Mouse (Mus musculus) ovary, postnatal 36 days (tissue): Measurements from ENCODE around the gene Nrxn3.

Experiments used
- DNase-seq: peaks from one replicate; pipeline ENCODE4 v3.0.0; 2022; ENCODE audit warnings: low spot score, mixed read lengths

Nrxn3 gene

DNA sequence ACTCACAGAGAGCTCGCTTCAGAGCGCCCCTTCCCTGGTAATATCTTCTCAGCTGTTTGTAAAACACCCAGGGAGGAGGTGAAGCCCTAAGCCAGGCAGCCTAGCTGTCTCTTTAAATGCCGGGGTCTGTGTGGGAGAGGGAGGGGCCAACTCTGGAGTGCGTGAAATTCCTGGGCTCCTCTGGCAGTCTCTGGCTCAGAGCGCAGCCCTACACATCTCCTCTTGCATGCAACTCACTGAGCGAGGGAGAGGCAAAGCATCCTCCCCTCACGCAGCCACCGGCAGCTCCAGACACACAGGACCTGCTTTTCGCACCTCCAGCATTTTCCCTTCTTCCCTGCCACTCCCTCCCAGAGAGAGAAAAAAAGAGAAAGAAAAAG is at the start of gene Nrxn3:
Gene Nrxn3 (plus strand): TSS at position 186 of the 380 bp plus-strand sequence.
- DNase-seq: no peak

DNA sequence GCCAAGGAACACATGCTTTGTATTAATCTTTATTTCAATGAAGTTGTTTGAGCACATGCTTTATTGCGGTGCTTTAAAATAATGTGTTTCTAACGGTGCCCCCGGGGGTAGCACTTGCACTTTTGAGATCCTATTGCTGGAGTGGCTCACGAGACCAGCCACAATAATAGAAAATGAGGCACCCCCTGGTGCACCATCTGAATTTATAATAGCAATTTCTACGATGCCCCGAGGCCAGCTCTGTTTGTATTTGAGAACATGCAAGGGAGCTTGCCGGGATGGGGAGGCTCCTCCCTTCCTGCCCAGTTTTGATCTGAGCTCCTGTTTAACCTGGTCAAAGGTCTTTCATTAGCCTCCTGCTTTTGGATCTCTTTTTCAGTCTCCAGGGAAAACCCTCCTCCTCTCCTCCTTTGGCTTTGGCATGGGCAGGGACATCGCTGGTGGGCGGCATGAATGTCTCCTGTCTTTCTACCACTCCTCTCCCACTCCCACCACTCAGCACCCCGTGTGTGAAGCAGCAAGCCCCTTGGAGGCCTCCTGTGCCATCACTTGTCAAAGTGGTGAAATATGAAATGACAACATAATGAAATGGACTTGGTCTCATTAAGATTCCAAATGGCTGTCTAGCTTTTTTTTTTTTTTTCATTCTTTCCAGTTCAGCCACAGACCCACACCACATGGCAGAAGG is 18.4 kb upstream of the Nrxn3 start:
- DNase-seq: no peak

DNA sequence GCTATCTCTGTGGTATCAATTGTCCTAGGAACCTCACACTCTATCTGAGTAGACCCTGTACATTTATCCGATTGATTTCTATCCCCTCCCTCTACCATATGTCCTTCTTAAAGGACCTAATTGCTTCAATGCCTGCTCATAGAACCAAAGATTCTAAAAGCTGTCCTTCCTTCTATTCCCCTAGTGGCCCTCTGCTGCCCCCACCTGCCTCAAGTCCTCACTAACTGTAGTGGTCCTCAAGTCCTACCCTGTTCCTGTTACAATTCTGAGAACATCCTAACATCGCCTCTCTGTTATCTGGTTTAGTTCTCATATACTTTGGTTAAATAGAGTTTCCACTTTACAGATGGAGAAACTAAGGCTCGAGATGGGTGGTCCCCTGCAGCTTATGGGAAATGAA is 16.7 kb upstream of the Nrxn3 start:
- no peak for DNase-seq

DNA sequence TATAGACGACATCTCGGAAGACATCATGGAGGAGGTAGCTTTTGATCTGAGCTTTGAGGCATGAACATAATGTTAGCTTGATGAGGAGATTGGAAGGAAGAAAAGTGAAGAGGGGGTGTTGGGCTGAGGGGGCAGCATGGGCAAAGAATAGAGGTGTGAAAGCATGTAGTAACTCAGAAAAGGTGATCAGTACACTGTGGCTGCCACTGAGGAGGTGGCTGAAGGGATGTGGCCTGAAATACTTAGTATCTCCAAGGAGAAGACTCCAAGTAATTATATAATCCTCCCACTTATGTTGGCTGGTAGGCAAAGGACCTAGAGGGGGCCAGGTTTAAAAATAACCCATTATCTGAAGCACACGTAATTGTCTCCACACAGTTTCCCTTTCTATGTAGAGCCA is 14.9 kb upstream of the Nrxn3 start:
- DNase-seq: no peak

DNA sequence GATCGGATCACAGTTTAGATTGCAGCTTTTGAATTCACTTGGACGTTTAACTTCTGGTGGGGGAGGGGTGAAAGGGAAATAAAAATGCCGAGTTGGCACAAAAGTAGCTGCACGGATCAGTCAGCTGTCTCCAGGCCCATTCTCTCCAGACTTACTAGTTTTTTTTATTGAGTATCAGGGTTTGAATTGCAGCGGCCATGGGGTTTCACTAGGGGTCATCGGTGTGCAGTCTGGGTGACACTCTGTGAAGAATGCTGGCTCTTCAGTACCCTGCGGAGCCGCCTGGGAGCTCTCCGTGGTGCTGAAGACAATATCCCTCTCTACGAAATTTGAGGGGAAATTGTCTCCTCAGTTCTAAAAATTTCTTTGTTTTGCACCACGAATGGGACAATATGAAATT is 13.5 kb upstream of the Nrxn3 start:
- DNase-seq: peak; percentile 45

DNA sequence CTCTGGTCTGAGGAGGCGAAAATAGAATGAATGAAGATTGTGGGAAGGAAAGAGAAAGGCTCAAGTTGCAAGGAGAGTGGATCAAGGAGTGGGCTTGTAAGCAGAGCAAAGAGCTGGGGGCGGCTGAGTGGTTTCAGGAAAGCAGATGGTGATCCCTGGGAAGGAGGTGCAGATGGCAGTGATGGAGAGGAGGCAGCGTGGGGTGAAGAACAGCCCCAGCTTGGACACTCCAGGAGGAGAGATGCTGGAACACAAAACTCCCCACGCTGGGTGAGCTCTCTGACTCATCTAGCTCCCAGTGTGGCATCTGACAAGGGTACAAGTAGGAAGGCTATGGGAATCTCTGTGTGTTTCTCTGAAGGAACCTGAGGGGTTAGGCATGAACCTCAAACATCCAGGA is 9.2 kb upstream of the Nrxn3 start:
- no peak for DNase-seq

DNA sequence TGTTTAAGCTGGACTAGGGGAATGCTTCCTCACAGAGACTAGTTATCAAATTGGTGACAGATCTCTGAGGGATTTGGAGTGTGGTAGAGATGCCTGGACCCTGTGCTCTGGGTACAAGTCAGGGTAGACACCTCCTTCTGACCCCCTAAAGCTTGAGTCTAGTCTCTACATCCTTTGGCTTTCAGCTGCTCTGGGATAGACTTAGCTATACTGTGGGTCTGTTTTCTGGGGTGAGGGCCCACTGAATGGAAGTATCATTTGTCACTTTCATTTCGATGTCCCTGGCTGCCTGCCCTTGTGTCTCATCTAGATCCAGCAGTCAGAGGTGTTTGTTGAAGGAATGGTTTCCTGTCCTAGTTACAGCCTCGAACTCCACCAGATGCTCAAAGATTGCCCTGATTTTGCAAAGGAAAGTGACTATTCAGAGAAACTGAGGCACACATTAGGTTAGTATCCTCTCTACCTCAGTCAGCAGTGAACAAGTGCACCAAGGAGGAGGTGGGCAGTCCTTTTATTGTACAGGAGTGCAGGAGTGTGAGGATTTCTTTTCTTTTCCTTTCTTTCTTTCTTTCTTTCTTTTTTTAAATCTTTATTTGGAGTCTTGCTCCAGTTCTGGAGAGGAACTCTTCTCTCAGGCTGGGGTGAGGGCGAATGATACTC is 515 bp upstream of the Nrxn3 start:
- no peak for DNase-seq

DNA sequence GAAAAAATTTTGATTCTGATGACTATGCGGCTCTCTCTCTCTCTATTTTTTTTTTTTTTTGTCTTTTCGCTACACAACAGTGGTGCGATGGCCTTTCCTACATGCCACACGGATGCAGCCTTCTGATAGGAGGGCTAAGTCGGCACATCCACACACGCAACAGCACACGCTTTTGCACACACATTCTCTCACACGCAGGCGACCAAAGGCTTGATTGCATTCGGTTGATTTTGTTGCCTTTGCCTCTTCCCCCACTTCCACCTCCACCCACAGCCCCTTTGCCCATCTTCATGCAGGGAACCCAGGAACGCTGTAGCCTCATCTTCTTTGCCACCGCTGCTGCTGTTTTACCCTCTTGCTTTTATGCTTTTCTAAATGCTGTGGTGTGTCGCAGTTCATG is 3.6 kb downstream of the Nrxn3 start:
- no peak for DNase-seq

DNA sequence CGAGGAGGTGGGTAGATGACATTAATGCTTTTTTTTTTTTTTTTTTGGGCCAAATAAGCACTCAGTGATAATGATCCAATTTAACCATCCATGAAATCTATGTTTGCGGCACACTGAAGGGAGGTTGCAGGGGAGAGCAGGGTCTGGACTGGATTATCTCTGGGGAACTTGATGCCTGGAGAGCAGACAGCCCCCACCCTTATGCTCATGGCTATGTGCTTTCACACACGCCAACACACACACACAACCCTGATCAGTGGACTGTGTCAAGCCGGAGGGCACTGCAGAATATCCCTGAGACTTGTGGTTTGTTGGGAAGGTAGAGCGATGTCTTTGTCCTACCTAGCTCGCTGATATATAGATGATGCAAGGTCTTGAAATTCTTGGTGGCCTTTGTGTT is 4.1 kb downstream of the Nrxn3 start:
- DNase-seq: no peak

DNA sequence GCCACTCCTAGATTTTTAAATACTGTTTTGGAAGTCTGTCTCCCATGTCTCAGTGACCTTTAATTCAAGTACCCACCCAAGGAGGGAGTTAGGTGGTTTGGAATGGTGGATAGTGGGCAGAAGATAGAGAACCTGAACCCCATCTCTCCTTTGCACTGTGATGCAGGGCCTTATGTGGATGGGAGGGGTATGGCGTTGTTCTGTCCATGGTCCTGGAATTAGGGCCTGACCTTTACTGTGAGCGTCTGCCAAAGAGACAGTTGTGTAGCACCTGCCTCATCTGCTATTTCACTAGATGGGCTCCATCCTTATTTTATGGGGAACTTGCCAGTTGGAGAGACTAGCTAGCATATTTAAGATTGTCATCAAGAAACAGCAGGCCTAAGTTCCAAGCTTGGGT is 8.0 kb downstream of the Nrxn3 start:
- DNase-seq: no peak

DNA sequence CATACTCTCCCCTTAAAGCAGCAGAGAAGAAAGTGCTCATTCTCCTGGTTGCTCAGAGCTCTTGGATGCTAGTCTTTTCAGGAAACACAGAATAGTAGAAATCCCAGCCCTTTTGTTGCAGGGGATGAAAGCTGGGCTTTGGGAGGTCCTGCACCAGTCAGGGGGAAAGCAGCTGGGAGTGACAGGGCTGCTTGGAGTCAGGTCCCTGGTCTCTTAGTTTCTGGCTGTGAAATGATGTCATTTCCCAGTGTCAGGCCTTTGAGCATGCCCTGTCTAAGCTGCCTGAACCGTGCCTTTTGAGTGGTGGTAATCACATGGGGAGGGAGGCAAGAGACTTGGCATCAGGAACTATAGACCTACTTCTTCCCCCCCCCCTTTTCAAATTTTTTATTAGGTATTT is 12.4 kb downstream of the Nrxn3 start:
- no peak for DNase-seq

DNA sequence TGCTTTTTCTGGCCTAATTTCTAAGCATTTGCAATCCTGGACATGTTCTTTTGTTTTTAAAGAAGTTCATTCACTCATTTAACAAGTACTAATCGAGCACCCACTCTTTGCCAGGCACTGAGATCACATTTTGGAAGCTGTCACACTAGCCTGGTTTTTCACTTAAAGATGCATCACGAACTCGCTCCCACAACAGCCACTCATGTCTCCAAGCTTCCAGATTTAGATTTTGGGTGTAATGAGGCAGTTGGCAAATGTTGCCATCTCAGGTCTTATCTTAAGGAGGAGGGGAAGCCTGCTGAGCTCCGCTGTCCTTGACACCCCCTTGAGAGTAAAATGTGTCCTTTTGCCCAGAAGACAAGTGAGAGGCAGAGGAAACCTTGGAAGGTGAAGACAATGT is 14.4 kb downstream of the Nrxn3 start:
- no peak for DNase-seq

DNA sequence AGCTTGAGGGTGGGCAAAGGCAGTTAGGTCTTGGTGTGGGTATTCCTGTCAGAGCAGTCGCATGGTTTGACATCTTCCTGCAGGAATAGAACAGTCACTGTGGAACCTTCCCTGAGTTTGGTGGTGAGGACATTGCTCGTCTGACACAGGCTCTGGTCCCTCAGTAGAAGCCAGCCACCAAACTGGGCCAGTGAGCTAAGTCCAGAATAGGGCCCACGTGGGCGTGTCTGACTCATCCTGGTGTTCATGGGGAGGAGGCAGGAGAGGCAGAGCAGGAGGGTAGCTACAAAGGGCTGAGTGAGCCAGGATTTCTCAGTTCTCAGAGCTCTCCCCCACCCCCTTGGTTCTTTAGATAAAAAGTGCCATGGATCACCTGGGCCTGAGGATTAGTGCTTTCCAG is 15.9 kb downstream of the Nrxn3 start:
- no peak for DNase-seq

DNA sequence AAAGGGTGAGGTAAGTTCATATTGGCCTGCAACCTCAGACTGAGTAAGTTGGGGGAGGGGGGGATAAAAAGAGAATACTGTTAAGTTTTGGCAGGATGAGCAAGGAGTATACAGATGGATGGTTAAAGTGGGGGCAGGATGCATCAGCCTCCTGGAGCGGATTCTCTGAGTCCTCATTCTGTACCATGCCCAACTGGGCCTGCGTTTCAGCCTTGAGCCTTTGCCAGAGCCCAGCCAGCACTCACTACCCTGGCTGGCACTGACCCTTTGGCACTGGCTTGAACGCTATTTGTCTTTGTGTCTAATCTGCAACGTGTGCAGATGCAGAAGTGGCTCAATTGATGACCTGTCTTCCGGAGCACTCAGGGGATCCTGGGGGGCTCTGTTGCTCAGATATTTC is 24.1 kb downstream of the Nrxn3 start:
- DNase-seq: no peak

DNA sequence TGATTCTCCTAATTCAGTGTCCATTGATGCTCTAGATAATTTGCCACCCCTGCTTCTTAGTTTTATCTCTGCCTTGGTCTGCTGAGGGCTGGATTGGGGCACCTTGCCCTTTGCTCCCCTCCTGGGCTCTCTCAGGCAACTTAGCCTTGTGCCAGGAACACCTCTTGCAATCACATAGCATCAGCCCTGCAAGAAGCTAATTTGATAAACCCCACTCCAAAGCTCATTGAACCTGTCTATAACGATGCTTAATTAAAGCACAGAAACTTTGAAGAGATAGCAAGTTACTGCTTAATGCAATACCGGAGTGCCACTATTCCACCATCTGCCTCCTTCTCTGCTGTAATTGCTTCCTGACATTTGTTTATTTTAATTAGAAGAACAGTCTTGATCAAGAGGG is 42.1 kb downstream of the Nrxn3 start:
- DNase-seq: no peak

DNA sequence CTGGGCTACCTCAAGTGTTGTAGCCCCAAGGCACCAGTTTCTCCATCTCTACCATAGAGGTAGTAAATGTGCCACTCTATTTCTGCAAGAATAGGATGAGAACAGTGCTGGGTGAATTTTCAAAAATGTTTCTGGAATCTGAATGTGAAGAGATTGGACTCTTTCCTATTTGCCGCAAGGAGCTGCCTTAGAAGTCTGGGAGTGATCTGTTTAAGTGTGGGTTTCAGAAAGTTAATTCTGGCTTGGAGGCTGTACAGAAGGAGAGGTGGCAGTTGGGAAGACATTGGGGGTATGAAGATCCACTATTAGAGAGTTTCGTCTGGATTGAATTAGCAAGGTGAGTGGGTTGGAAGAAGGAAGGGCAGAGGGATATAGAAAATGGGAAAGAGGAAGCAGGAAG is 52.0 kb downstream of the Nrxn3 start:
- no peak for DNase-seq

DNA sequence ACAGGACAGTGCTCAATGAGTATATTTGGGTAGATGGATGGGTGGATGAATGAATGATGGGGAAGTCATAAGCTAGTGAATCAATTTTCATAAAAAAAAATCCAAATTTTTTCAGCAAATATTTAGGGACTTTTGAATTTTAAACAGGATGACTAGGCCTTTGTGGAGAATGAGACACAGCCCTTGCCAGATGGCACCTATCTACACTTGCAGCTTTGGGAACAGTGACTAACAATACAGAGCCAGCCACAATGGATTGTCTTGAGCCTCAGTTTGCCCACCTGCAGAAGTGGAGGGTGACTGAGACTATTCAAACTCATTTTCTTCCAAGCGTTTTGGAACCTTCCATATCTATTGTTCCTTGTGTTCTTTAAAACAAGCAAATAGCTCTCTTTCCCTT is 55.4 kb downstream of the Nrxn3 start:
- no peak for DNase-seq

DNA sequence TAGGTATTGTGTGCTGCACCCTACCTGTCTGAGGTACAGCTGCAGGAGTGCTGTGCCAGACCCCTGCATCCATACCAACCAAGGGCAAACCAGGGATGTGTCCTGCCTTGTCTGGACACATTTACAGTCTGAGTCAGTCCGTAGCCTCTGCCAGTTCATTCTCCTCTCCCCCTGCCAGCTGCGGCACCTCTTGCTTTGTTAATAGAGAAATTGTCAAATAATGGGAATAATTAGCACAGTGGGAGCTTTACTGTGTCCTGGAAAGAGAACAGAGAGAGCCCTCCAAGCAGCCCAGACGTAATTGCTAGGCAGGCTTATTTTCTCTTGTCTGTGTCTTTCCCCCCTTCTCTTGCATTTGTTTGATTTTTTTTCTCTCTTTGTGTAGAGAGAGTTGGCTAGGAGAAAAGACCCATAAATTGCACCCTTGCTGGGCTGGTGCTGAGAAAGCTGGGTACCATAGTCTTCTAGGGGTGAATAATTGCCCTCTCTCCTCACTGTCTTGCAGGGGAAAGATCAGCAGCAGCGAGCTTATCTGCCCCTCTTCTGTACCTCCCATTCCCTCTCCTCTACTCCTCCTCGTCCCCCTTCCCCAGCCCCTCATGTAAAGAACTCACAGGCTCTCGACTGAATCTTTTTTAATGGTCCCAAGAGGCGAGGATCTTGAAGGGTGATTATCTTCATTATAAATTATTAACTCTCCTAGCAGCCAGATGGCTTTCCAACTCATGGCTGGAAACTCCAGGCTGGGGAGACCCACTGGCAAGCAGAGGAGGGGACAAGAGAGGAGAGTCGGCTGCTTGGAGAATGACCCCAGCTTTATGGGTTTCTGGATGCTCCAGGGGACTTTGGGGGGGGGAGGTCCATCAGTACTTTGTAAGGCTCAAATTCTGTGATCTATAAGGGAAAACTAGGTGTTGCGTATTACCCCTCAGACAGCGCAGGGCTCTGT is 61.8 kb downstream of the Nrxn3 start:
- no peak for DNase-seq

DNA sequence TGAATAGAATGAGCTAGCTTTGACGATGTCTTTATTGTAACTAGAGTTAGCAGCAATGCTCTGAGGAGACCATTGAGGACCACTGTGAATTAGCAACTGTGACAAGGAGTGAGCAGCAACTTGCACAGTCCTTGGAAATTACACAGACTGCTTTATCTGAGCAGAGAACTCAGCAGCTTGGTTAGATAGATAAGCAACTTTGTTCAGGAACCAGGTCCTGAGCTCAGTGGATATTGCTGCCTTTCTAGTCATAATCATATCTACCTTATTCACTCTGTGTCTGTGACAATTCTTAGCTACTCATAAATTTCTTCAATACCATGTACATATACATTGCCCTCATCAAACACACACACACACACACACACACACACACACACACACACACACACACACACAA is 70.6 kb downstream of the Nrxn3 start:
- no peak for DNase-seq

DNA sequence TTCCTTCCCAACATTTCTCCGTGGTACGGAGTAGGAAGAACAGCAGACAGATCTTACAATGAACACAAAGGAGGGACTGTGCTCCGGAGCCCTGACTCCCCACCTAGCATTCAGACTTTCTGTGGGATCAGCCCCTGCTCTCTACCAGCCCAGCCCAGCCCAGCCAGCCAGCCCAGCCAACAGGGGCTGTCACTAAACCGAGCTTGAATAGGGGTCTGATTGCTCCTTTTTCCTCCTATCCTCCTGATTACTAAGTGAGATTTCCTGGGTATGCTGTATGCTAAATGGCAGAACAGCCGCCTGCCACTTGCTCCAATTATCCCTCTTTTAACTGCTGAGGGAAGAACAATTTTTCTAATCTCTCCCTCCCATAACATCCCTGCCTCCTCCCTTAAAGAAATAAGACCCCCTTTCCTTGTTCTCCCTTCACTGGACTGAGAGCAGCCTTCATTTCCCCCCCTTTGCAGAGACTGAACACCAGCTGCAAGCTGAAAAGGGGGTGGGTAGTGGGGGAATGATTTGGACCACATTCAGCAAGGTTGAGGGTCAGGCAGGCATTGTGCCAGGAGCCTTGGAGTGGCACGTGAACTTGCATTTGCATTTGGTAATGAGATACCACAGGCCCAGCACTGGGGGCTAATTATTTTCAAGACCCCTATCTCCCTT is 78.4 kb downstream of the Nrxn3 start:
- no peak for DNase-seq

DNA sequence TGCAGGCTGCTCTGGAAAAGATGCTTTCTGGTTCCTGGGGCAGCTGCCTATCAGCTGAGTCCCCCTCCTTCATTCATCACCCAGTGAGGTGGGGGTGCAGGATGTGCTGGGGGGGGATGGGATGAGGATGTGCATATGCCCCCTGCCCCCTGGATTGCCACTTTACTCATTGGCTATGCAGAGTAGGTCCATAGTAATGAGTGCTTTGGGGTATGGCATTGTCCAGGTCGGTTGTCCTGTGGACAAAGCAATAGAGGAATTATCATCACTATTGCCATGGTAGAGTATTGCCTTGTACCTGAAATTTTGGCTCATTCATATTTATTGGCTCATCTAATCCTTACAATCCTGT is 79.0 kb downstream of the Nrxn3 start:
- no peak for DNase-seq

DNA sequence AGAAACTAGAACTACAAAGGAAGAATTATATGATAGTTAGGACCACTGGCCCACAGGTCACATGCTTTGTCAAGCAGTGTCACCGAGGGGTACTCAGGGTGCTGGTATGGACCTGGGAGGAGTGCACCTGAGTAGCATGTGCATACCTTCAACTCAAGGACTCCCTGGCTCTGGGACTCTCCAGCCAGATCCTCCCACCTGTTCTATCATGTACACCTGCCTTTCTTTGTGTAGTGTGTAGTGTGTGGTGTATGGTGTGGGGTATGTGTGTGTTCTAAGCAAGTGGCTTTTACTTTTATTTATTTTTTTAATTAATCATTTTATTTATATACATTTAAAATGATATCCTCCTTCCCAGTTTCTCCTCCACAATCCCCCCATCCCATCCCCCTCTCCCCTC is 86.3 kb downstream of the Nrxn3 start:
- no peak for DNase-seq

DNA sequence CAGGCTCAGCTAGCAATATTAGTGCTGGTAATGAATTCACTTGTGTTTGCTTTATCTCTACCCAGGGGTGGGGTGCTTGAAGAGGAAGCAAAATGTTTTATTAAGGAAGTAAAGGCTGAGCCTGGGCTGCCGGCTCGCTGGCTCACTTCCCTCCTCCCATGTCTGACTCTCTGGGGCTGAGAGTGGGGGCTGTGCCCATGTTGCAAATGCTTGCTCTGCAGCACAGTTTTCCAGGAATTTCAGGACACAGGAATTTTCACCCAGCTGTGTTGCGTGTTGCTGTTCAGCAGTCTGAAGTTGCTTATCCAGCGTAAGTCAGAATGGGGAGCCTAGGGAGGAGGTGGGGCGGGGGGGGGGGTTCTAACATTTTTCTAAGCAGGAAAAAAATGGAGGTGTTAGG is 89.5 kb downstream of the Nrxn3 start:
- no peak for DNase-seq
